Mouse (Mus musculus) thymus, adult 2 months (tissue): ENCODE results near the gene Arid3c.

Experiments used
- CTCF ChIP-seq: fragments of 200-500 bp; IDR thresholded peaks from 2 replicates; pipeline ENCODE4 v1.5.1; 2012; ENCODE audit warnings: mild to moderate bottlenecking, control low read depth, low read length, moderate library complexity, borderline replicate concordance; ENCODE audit not compliant: control insufficient read depth, poor library complexity, insufficient read depth; ENCODE audit errors: extremely low read depth
- POLR2A ChIP-seq: fragments of 200-500 bp; IDR thresholded peaks from 2 replicates; pipeline ENCODE4 v1.6.1; 2012; ENCODE audit warnings: mild to moderate bottlenecking, low read length, control low read depth, moderate library complexity; ENCODE audit not compliant: control insufficient read depth, poor library complexity, insufficient read depth; ENCODE audit errors: extremely low read depth

- no peak for TF ChIP-seq CTCF
- TF ChIP-seq POLR2A = no peak
Observed at GRCm38 (mm10) chr4:41762099-41762687, 31.3 kb upstream of the Arid3c start.
